Mouse (Mus musculus): ENCODE measurements around the gene Gm12216. TPM values are rescaled to one million over a fixed set of nuclear protein-coding genes. Genes with fewer than 3 reads are reported as not detected.

Gene Gm12216
- polyA plus RNA-seq, 1 experiment from 2014 or later, result 1.0 TPM

- no peak overlapping the region for H3K27ac ChIP-seq (ENCODE audit: low read depth)
- WGBS, result 79% methylated on average over 16 of the region's 16 CpGs
- DNase-seq (no peak), ATAC-seq (ENCODE audit: insufficient read depth) (no peak)
- no peaks in the 10 kb centered on the region for H3K36me3 ChIP-seq (ENCODE audit: insufficient read depth)
- no peaks in the 10 kb centered on the region for H3K27me3 ChIP-seq (ENCODE audit: insufficient read depth, low read length)
- H3K9me3 ChIP-seq (ENCODE audit: low read depth, low read length), result no peaks in the 10 kb centered on the region
- H3K4me2 ChIP-seq, result no peak overlapping the region
- H3K9ac ChIP-seq, result no peak overlapping the region
- no peak overlapping the region for H3K4me3 ChIP-seq (ENCODE audit: low read depth, low read length)
- no peaks in the 10 kb centered on the region for H3K4me1 ChIP-seq (ENCODE audit: insufficient read depth)
- TF ChIP-seq CTCF (IDR thresholded peaks at IDR 0.05; ENCODE audit: low read depth), result no peak
Observed at GRCm38 (mm10) chr11:53813001-53813868, 45.8 kb downstream of the Gm12216 start.

GRCm38 (mm10) chr11:53811312-53811711 lies 47.7 kb downstream of the Gm12216 start:
- Histone ChIP-seq H3K36me3 (ENCODE audit: insufficient read depth) (no peaks in the 10 kb centered on the region), H3K4me1 (ENCODE audit: insufficient read depth) (no peaks in the 10 kb centered on the region), H3K9ac (no peak overlapping the region), H3K4me3 (ENCODE audit: low read depth, low read length) (no peak overlapping the region), H3K27me3 (ENCODE audit: insufficient read depth, low read length) (no peaks in the 10 kb centered on the region), H3K9me3 (ENCODE audit: low read depth, low read length) (no peaks in the 10 kb centered on the region), H3K4me2 (no peak overlapping the region), H3K27ac (ENCODE audit: low read depth) (no peak overlapping the region)
- ATAC-seq (ENCODE audit: insufficient read depth) (no peak), DNase-seq (no peak)
- TF ChIP-seq CTCF (IDR thresholded peaks at IDR 0.05; ENCODE audit: low read depth), result no peak
- WGBS, result 76% methylated on average over 3 of the region's 3 CpGs

- Histone ChIP-seq H3K4me3 (ENCODE audit: low read depth, low read length) (no peak overlapping the region), H3K9me3 (ENCODE audit: low read depth, low read length) (no peaks in the 10 kb centered on the region), H3K36me3 (ENCODE audit: insufficient read depth) (no peaks in the 10 kb centered on the region), H3K27me3 (ENCODE audit: insufficient read depth, low read length) (no peaks in the 10 kb centered on the region), H3K4me1 (ENCODE audit: insufficient read depth) (no peaks in the 10 kb centered on the region), H3K27ac (ENCODE audit: low read depth) (no peak overlapping the region), H3K9ac (no peak overlapping the region), H3K4me2 (no peak overlapping the region)
- ATAC-seq (ENCODE audit: insufficient read depth) (no peak), DNase-seq (no peak)
- TF ChIP-seq CTCF (IDR thresholded peaks at IDR 0.05; ENCODE audit: low read depth), result no peak
- WGBS, result 42% methylated on average over 2 of the region's 2 CpGs
Observed at GRCm38 (mm10) chr11:53810749-53811148, 48.3 kb downstream of the Gm12216 start.

GRCm38 (mm10) chr11:53810156-53810555 lies 48.9 kb downstream of the Gm12216 start:
- H3K4me1 ChIP-seq (ENCODE audit: insufficient read depth), result no peaks in the 10 kb centered on the region
- H3K4me3 ChIP-seq (ENCODE audit: low read depth, low read length), result no peak overlapping the region
- no peaks in the 10 kb centered on the region for H3K36me3 ChIP-seq (ENCODE audit: insufficient read depth)
- no peak for TF ChIP-seq CTCF (IDR thresholded peaks at IDR 0.05; ENCODE audit: low read depth)
- DNase-seq (no peak), ATAC-seq (ENCODE audit: insufficient read depth) (no peak)
- no peak overlapping the region for H3K9ac ChIP-seq
- H3K27ac ChIP-seq (ENCODE audit: low read depth), result no peak overlapping the region
- WGBS, result 41% methylated on average over 5 of the region's 5 CpGs
- H3K9me3 ChIP-seq (ENCODE audit: low read depth, low read length), result no peaks in the 10 kb centered on the region
- H3K4me2 ChIP-seq, result no peak overlapping the region
- no peaks in the 10 kb centered on the region for H3K27me3 ChIP-seq (ENCODE audit: insufficient read depth, low read length)

- no peak overlapping the region for H3K27ac ChIP-seq (ENCODE audit: low read depth)
- no peak for ATAC-seq (ENCODE audit: insufficient read depth)
- H3K36me3 ChIP-seq (ENCODE audit: insufficient read depth), result no peaks in the 10 kb centered on the region
Observed at GRCm38 (mm10) chr11:53809354-53809753, 49.7 kb downstream of the Gm12216 start.

GRCm38 (mm10) chr11:53805786-53806185 lies 53.3 kb downstream of the Gm12216 start:
- H3K9ac ChIP-seq, result no peak overlapping the region
- no peaks in the 10 kb centered on the region for H3K36me3 ChIP-seq (ENCODE audit: insufficient read depth)
- H3K4me3 ChIP-seq (ENCODE audit: low read depth, low read length), result no peak overlapping the region
- no peak overlapping the region for H3K27ac ChIP-seq (ENCODE audit: low read depth)
- H3K9me3 ChIP-seq (ENCODE audit: low read depth, low read length), result no peaks in the 10 kb centered on the region
- WGBS, result 70% methylated on average over 9 of the region's 9 CpGs
- no peak for TF ChIP-seq CTCF (IDR thresholded peaks at IDR 0.05; ENCODE audit: low read depth)
- H3K4me1 ChIP-seq (ENCODE audit: insufficient read depth), result no peaks in the 10 kb centered on the region
- DNase-seq (no peak), ATAC-seq (ENCODE audit: insufficient read depth) (no peak)
- no peaks in the 10 kb centered on the region for H3K27me3 ChIP-seq (ENCODE audit: insufficient read depth, low read length)
- H3K4me2 ChIP-seq, result no peak overlapping the region

More at GRCm38 (mm10) chr11:53809354-53809753, 49.7 kb downstream of the Gm12216 start:
- Histone ChIP-seq H3K27me3 (ENCODE audit: insufficient read depth, low read length) (no peaks in the 10 kb centered on the region), H3K4me1 (ENCODE audit: insufficient read depth) (no peaks in the 10 kb centered on the region), H3K4me3 (ENCODE audit: low read depth, low read length) (no peak overlapping the region), H3K9me3 (ENCODE audit: low read depth, low read length) (no peaks in the 10 kb centered on the region), H3K9ac (no peak overlapping the region), H3K4me2 (no peak overlapping the region)
- no peak for TF ChIP-seq CTCF (IDR thresholded peaks at IDR 0.05; ENCODE audit: low read depth)
- peak; percentile 36 for DNase-seq
- 35% methylated on average over 5 of the region's 5 CpGs for WGBS

GRCm38 (mm10) chr11:53804569-53805344 lies 54.3 kb downstream of the Gm12216 start:
- Histone ChIP-seq H3K4me1 (ENCODE audit: insufficient read depth) (no peaks in the 10 kb centered on the region), H3K4me2 (no peak overlapping the region), H3K9me3 (ENCODE audit: low read depth, low read length) (no peaks in the 10 kb centered on the region), H3K27ac (ENCODE audit: low read depth) (no peak overlapping the region), H3K27me3 (ENCODE audit: insufficient read depth, low read length) (no peaks in the 10 kb centered on the region), H3K4me3 (ENCODE audit: low read depth, low read length) (no peak overlapping the region), H3K9ac (no peak overlapping the region), H3K36me3 (ENCODE audit: insufficient read depth) (no peaks in the 10 kb centered on the region)
- ATAC-seq (ENCODE audit: insufficient read depth), result no peak
- 77% methylated on average over 14 of the region's 14 CpGs for WGBS
- TF ChIP-seq CTCF (IDR thresholded peaks at IDR 0.05; ENCODE audit: low read depth), result no peak
- DNase-seq, result no peak

All from lung, embryonic 14.5 days (tissue).